Mouse (Mus musculus) testis, adult 2 months (tissue): ENCODE measurements around the gene Plscr2. TPM values are rescaled to one million over a fixed set of nuclear protein-coding genes. Genes with fewer than 3 reads are reported as not detected.

Experiments
- H3K27ac ChIP-seq: fragments of 200-500 bp; 2 replicates; pipeline ENCODE4 v1.5.1; 2012; ENCODE audit warnings: low read depth, low read length; ENCODE audit not compliant: control insufficient read depth, insufficient read depth
- H3K27me3 ChIP-seq: fragments of 200-500 bp; 2 replicates; pipeline ENCODE4 v1.6.1; 2012; ENCODE audit warnings: mild to moderate bottlenecking, low read length, moderate library complexity; ENCODE audit not compliant: control insufficient read depth, insufficient read depth
- H3K36me3 ChIP-seq: fragments of 200-500 bp; 2 replicates; pipeline ENCODE4 v1.6.1; 2012; ENCODE audit warnings: mild to moderate bottlenecking, low read length; ENCODE audit not compliant: control insufficient read depth, insufficient read depth
- H3K4me1 ChIP-seq: fragments of 200-500 bp; 2 replicates; pipeline ENCODE4 v1.6.1; 2012; ENCODE audit warnings: low read length; ENCODE audit not compliant: control insufficient read depth, insufficient read depth
- H3K4me3 ChIP-seq: fragments of 200-500 bp; 2 replicates; pipeline ENCODE4 v1.5.1; 2012; ENCODE audit warnings: low read depth, mild to moderate bottlenecking, low read length, moderate library complexity, mixed read lengths; ENCODE audit not compliant: control insufficient read depth
- CTCF ChIP-seq: fragments of 200-500 bp; IDR thresholded peaks from 2 replicates; pipeline ENCODE4 v1.5.1; 2012; ENCODE audit warnings: low read depth, mild to moderate bottlenecking, inconsistent platforms, low read length, moderate library complexity; ENCODE audit not compliant: control insufficient read depth, insufficient read depth, insufficient replicate concordance
- POLR2A ChIP-seq: fragments of 200-500 bp; IDR thresholded peaks from 2 replicates; pipeline ENCODE4 v1.6.1; 2012; ENCODE audit warnings: low read depth, mild to moderate bottlenecking, inconsistent platforms, low read length, moderate library complexity; ENCODE audit not compliant: control insufficient read depth
- polyA plus RNA-seq: library from polyadenylated mRNA; depleted of rRNA; stranded (reverse); fragments of >200 nt; gene quantifications from 2 replicates; pipeline ENCODE4 v1.2.3, GENCODE M21; 2012; rRNA removed

Gene Plscr2
- polyA plus RNA-seq, 1 experiment = 0.88 TPM

DNA sequence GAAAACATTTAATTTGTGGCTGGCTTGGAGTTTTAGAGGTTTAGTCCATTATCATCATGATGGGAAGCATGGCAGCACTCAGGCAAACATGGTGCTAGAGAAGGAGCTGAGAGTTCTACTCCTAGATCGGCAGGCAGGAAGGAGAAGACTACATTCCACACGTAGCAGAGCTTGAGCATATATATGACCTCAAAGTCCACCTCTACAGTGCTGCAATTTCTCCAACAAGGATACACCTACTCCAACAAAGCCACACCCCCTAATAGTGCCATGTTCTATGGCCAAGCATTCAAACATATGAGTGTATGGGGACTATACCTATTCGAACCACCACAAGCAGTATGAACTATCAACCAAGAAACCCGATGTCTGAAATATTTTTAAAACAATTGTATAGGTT, 56.0 kb downstream of the Plscr2 start:
- TF ChIP-seq CTCF = no peak
- TF ChIP-seq POLR2A = no peak
- Histone ChIP-seq H3K4me3 (no peak overlapping the region), H3K27ac (no peak overlapping the region), H3K27me3 (no peaks in the 10 kb centered on the region), H3K4me1 (peaks cover 3% of the 10 kb centered on the region; the same call in 1 of the 2 replicates), H3K36me3 (no peaks in the 10 kb centered on the region)

DNA sequence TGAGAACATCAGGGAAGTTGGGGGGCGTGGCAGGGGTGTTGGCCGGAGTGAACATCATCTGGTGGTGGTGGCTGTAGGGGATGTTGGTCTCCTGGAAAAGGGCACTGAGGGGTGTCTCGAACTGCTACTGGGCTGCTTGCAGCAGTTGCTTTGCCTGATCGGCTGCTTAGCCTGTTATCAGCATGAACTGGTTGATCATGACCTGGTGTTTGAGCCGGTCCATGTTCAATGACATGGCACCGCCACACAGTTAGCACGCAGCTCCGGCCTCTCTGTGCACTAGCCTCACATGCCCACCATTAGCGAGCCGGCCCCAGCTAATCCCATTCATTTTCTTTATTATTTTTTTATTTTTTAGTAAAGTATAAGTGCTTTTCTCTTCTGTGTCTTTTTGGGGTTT, 59.4 kb downstream of the Plscr2 start:
- Histone ChIP-seq H3K27me3 (no peaks in the 10 kb centered on the region), H3K27ac (no peak overlapping the region), H3K36me3 (no peaks in the 10 kb centered on the region), H3K4me3 (no peak overlapping the region), H3K4me1 (peaks cover 3% of the 10 kb centered on the region; the same call in 1 of the 2 replicates)
- TF ChIP-seq POLR2A (no peak), CTCF (no peak)

DNA sequence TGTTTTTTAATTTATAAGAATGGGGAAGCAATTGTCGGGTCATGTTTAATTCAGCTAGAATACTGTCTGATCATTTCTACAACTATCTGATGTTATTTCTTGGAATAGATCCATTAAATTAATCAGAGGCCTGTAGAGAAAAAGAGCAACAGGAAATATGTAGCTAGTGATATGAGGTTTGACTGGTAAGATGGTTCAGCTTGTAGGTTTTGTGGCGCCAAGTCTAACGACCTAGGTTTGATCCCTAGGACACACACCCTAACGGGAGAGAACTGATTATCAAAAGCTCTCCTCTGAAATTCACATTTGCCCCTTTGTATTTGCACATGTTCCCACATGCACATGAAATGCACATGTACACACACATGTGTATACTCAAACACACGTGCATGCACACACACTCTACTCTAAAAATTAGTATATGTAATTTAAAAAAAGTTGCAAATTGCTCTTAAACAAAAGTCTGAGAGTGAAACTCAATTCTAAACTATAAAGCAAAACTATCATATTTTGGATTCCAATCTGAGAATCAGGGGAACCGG, 59.9 kb downstream of the Plscr2 start:
- Histone ChIP-seq H3K4me3 (no peak overlapping the region), H3K4me1 (peaks cover 3% of the 10 kb centered on the region; the same call in 1 of the 2 replicates), H3K27me3 (no peaks in the 10 kb centered on the region), H3K27ac (no peak overlapping the region), H3K36me3 (no peaks in the 10 kb centered on the region)
- TF ChIP-seq CTCF (no peak), POLR2A (no peak)

DNA sequence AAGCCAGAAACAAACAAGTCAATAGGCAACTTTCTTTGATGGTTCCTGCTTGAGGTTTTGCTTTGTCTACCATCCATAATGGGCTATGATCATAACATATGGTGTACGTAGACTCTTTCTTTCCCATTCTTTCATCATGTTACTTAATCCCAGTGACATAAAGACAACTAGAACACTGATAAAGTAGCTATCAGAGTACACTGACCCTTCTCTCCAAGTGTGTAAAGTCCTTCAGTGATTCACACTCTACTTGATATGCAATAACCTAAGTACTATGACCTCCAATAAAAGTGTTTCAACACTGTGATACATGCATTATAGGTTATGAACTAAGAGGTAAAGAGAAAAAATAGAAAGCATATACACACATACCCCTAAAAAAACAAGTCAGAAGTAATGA, 61.7 kb downstream of the Plscr2 start:
- Histone ChIP-seq H3K27me3 (no peaks in the 10 kb centered on the region), H3K27ac (no peak overlapping the region), H3K4me3 (no peak overlapping the region), H3K4me1 (peaks cover 3% of the 10 kb centered on the region; the same call in 1 of the 2 replicates), H3K36me3 (no peaks in the 10 kb centered on the region)
- TF ChIP-seq POLR2A = no peak
- TF ChIP-seq CTCF = no peak

DNA sequence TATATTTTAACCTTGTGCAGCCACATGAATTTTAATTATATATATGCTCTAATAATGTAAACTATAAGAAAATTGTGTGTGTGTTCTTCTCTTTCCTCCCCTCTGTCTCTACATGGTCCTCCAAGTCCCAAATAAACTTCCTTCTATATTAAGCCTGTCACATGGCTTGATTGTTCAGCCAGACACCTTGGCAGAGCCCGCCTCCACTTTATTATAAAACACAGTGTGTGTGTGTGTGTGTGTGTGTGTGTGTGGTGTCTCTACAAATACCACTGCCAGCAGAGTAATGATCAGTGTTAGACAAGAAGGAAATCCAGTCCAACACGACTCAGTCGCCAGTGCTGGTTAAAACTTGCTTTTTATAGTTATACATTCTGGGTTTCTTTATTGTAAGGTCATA, 62.3 kb downstream of the Plscr2 start:
- Histone ChIP-seq H3K4me3 (no peak overlapping the region), H3K36me3 (no peaks in the 10 kb centered on the region), H3K4me1 (peaks cover 3% of the 10 kb centered on the region; the same call in 1 of the 2 replicates), H3K27me3 (no peaks in the 10 kb centered on the region), H3K27ac (no peak overlapping the region)
- TF ChIP-seq CTCF (no peak), POLR2A (no peak)

DNA sequence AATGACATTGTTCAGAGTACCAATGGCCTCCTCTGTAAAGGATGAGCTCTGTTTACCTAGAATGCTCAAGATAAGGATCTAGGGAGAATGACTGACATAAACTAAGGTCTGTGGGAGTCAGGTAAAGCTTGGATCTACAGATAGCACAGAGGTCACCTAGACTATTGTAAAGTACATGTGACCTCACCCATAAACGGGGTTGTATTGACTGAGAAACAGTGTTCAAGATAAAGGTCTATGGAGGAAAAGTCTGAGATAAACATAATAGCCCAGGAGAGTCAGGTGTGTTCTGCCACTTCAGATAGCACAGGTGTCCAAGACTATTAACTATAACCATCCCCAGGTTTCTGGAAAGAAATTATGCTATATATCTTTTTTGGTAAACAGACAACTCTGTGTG, 63.6 kb downstream of the Plscr2 start:
- Histone ChIP-seq H3K27ac (no peak overlapping the region), H3K4me1 (peaks cover 3% of the 10 kb centered on the region; the same call in 1 of the 2 replicates), H3K36me3 (no peaks in the 10 kb centered on the region), H3K27me3 (no peaks in the 10 kb centered on the region), H3K4me3 (no peak overlapping the region)
- TF ChIP-seq CTCF (no peak), POLR2A (no peak)

Other genes with a start within 250 kb of the Plscr2 start
- not detected in 2 replicates for gene Plscr5, start 82.7 kb upstream of the Plscr2 start, polyA plus RNA-seq
- 0.28 and 0.42 TPM in 2 replicates for gene Plscr1, start 25.9 kb upstream of the Plscr2 start, polyA plus RNA-seq
- 139 and 170 TPM in 2 replicates for gene 1700057G04Rik, start 33.8 kb downstream of the Plscr2 start, polyA plus RNA-seq
- gene Plscr4, start 181.8 kb downstream of the Plscr2 start, polyA plus RNA-seq = 1.1 and 1.2 TPM in 2 replicates